Mouse (Mus musculus) forebrain, embryonic 16.5 days (tissue): ENCODE measurements around the gene BC034090. TPM values are rescaled to one million over a fixed set of nuclear protein-coding genes. Genes with fewer than 3 reads are reported as not detected.

Experiments
- ATAC-seq: fragments of 200-750 bp; cut with Nextera tagmentation; 2 replicates; pipeline ENCODE4 v1.8.0; 2017; ENCODE audit warnings: mild to moderate bottlenecking, moderate library complexity
- H3K27ac ChIP-seq: fragments of 300-500 bp; sonication (generic); 2 replicates; pipeline ENCODE4 v1.5.1; 2014; ENCODE audit warnings: low read length, control low read depth
- H3K27me3 ChIP-seq: fragments of 300-500 bp; sonication (generic); replicated peaks from 2 replicates; pipeline ENCODE4 v1.6.1; 2014; ENCODE audit warnings: low read length; ENCODE audit not compliant: control insufficient read depth, insufficient read depth
- H3K36me3 ChIP-seq: fragments of 300-500 bp; sonication (generic); 2 replicates; pipeline ENCODE4 v1.6.1; 2014; ENCODE audit not compliant: control insufficient read depth, insufficient read depth
- H3K4me1 ChIP-seq: fragments of 300-500 bp; sonication (generic); replicated peaks from 2 replicates; pipeline ENCODE4 v1.6.1; 2014; ENCODE audit warnings: low read length; ENCODE audit not compliant: control insufficient read depth, insufficient read depth
- H3K4me2 ChIP-seq: fragments of 300-500 bp; sonication (generic); 2 replicates; pipeline ENCODE4 v1.6.1; 2014; ENCODE audit warnings: mild to moderate bottlenecking, low read length, control low read depth
- H3K4me3 ChIP-seq: fragments of 300-500 bp; sonication (generic); replicated peaks from 2 replicates; pipeline ENCODE4 v1.5.1; 2014; ENCODE audit warnings: mild to moderate bottlenecking, low read length, control low read depth
- H3K9ac ChIP-seq: fragments of 300-500 bp; sonication (generic); replicated peaks from 2 replicates; pipeline ENCODE4 v1.6.1; 2014; ENCODE audit warnings: low read depth, low read length, control low read depth
- H3K9me3 ChIP-seq: fragments of 300-500 bp; sonication (generic); 2 replicates; pipeline ENCODE4 v1.6.1; 2016; ENCODE audit warnings: low read length; ENCODE audit not compliant: control insufficient read depth
- WGBS: fragments of 180-500 bp; shearing (Covaris S2); extraction: QIAGEN DNeasy Blood & Tissue Kit; methylation state at CpG from one replicate; pipeline ENCODE4 v1.1.7; 2014; 5-methylcytosine and 5-hydroxymethylcytosine counted together
- polyA plus RNA-seq: library from polyadenylated mRNA; unstranded; fragments of >200 nt; fragmentation: Nextera tagmentation; extraction: Ambion mirVana; gene quantifications from 2 replicates; pipeline ENCODE4 v1.2.1, GENCODE M21; 2015

BC034090 gene
- polyA plus RNA-seq, 1 experiment from 2014 or later, result 3.3 TPM

- H3K4me1 ChIP-seq, result peaks cover 14% of the 10 kb centered on the region
- no peak overlapping the region for H3K9ac ChIP-seq
- H3K27ac ChIP-seq, result no peak overlapping the region
- H3K4me3 ChIP-seq, result no peak overlapping the region
- H3K9me3 ChIP-seq, result no peaks in the 10 kb centered on the region
- peaks cover 4% of the 10 kb centered on the region; the same call in 1 of the 2 replicates for H3K27me3 ChIP-seq
- H3K36me3 ChIP-seq, result no peaks in the 10 kb centered on the region
- ATAC-seq, result no peak
- 69% methylated on average over 5 of the region's 5 CpGs for WGBS
- no peak overlapping the region for H3K4me2 ChIP-seq
Measured at GRCm38 (mm10) chr1:155248041-155248440, 3.8 kb upstream of the BC034090 start.

- ATAC-seq, result no peak
- Histone ChIP-seq H3K9ac (no peak overlapping the region), H3K27me3 (peaks cover 4% of the 10 kb centered on the region; the same call in 1 of the 2 replicates), H3K27ac (no peak overlapping the region), H3K4me2 (no peak overlapping the region), H3K36me3 (no peaks in the 10 kb centered on the region), H3K9me3 (no peaks in the 10 kb centered on the region), H3K4me1 (peaks cover 12% of the 10 kb centered on the region), H3K4me3 (no peak overlapping the region)
- 55% methylated on average over 5 of the region's 5 CpGs for WGBS
Measured at GRCm38 (mm10) chr1:155247441-155247840, 3.2 kb upstream of the BC034090 start.

- no peaks in the 10 kb centered on the region for H3K9me3 ChIP-seq
- no peak overlapping the region for H3K4me3 ChIP-seq
- H3K27ac ChIP-seq, result no peak overlapping the region
- no peak overlapping the region for H3K4me2 ChIP-seq
- no peaks in the 10 kb centered on the region for H3K36me3 ChIP-seq
- ATAC-seq, result no peak
- peaks cover 12% of the 10 kb centered on the region for H3K4me1 ChIP-seq
- peaks cover 4% of the 10 kb centered on the region; the same call in 1 of the 2 replicates for H3K27me3 ChIP-seq
- H3K9ac ChIP-seq, result no peak overlapping the region
- 66% methylated on average over 7 of the region's 7 CpGs for WGBS
Measured at GRCm38 (mm10) chr1:155245516-155245915, 1.3 kb upstream of the BC034090 start.

- ATAC-seq, result peak; percentile 32
- Histone ChIP-seq H3K27me3 (peaks cover 4% of the 10 kb centered on the region; the same call in 1 of the 2 replicates), H3K4me3 (peak overlapping the region; percentile 50), H3K9me3 (no peaks in the 10 kb centered on the region), H3K27ac (peak overlapping the region; percentile 6; the same call in 1 of the 2 replicates), H3K4me2 (peak overlapping the region; percentile 88), H3K9ac (peak overlapping the region; percentile 74), H3K4me1 (peaks cover 12% of the 10 kb centered on the region), H3K36me3 (no peaks in the 10 kb centered on the region)
- WGBS, result 6% methylated on average over 29 of the region's 29 CpGs
Measured at GRCm38 (mm10) chr1:155244771-155245211, 547 bp upstream of the BC034090 start.

- no peaks in the 10 kb centered on the region for H3K9me3 ChIP-seq
- peaks cover 18% of the 10 kb centered on the region for H3K4me1 ChIP-seq
- H3K36me3 ChIP-seq, result no peaks in the 10 kb centered on the region
- peaks cover 4% of the 10 kb centered on the region; the same call in 1 of the 2 replicates for H3K27me3 ChIP-seq
- no peak overlapping the region for H3K4me3 ChIP-seq
- no peak overlapping the region for H3K9ac ChIP-seq
- H3K4me2 ChIP-seq, result no peak overlapping the region
- no peak for ATAC-seq
- no peak overlapping the region for H3K27ac ChIP-seq
- 54% methylated on average over 1 of the region's 1 CpGs for WGBS
Measured at GRCm38 (mm10) chr1:155242488-155242745, 1.8 kb downstream of the BC034090 start.

GRCm38 (mm10) chr1:155241701-155242487 is 2.4 kb downstream of the BC034090 start:
- Histone ChIP-seq H3K27ac (no peak overlapping the region), H3K9me3 (no peaks in the 10 kb centered on the region), H3K4me1 (peaks cover 23% of the 10 kb centered on the region), H3K4me2 (no peak overlapping the region), H3K36me3 (no peaks in the 10 kb centered on the region), H3K27me3 (peaks cover 4% of the 10 kb centered on the region; the same call in 1 of the 2 replicates), H3K4me3 (no peak overlapping the region), H3K9ac (no peak overlapping the region)
- no peak for ATAC-seq
- 79% methylated on average over 12 of the region's 12 CpGs for WGBS

- Histone ChIP-seq H3K4me3 (no peak overlapping the region), H3K4me2 (no peak overlapping the region), H3K27me3 (peaks cover 2% of the 10 kb centered on the region; the same call in 1 of the 2 replicates), H3K36me3 (no peaks in the 10 kb centered on the region), H3K9ac (no peak overlapping the region), H3K9me3 (no peaks in the 10 kb centered on the region), H3K27ac (no peak overlapping the region), H3K4me1 (peaks cover 37% of the 10 kb centered on the region)
- WGBS, result 83% methylated on average over 6 of the region's 6 CpGs
- no peak for ATAC-seq
Measured at GRCm38 (mm10) chr1:155239962-155240717, 4.1 kb downstream of the BC034090 start.

- Histone ChIP-seq H3K4me3 (no peak overlapping the region), H3K27me3 (no peaks in the 10 kb centered on the region), H3K4me2 (no peak overlapping the region), H3K36me3 (no peaks in the 10 kb centered on the region), H3K27ac (no peak overlapping the region), H3K4me1 (peaks cover 38% of the 10 kb centered on the region), H3K9me3 (no peaks in the 10 kb centered on the region), H3K9ac (no peak overlapping the region)
- WGBS, result 44% methylated on average over 4 of the region's 4 CpGs
- no peak for ATAC-seq
Measured at GRCm38 (mm10) chr1:155239169-155239568, 5.1 kb downstream of the BC034090 start.

- Histone ChIP-seq H3K9me3 (no peaks in the 10 kb centered on the region), H3K4me3 (no peak overlapping the region), H3K27ac (no peak overlapping the region), H3K4me2 (no peak overlapping the region), H3K9ac (no peak overlapping the region), H3K27me3 (no peaks in the 10 kb centered on the region), H3K36me3 (no peaks in the 10 kb centered on the region), H3K4me1 (peaks cover 44% of the 10 kb centered on the region)
- ATAC-seq, result no peak
- 90% methylated on average over 5 of the region's 5 CpGs for WGBS
Measured at GRCm38 (mm10) chr1:155238126-155238525, 6.1 kb downstream of the BC034090 start.
